Mouse (Mus musculus) forebrain, embryonic 12.5 days (tissue): ENCODE data around the gene Tnfsf9. TPM values are rescaled to one million over a fixed set of nuclear protein-coding genes. Genes with fewer than 3 reads are reported as not detected.

ENCODE experiments used
- ATAC-seq: fragments of 200-750 bp; cut with Nextera tagmentation; 2 replicates; pipeline ENCODE4 v1.8.0; 2017; ENCODE audit warnings: moderate TSS enrichment; ENCODE audit not compliant: low FRiP score
- H3K27ac ChIP-seq: fragments of 300-500 bp; sonication (generic); 2 replicates; pipeline ENCODE4 v1.5.1; 2016; ENCODE audit warnings: mild to moderate bottlenecking
- H3K27me3 ChIP-seq: fragments of 300-500 bp; sonication (generic); 2 replicates; pipeline ENCODE4 v1.6.1; 2016; ENCODE audit warnings: mild to moderate bottlenecking
- H3K36me3 ChIP-seq: fragments of 300-500 bp; sonication (generic); replicated peaks from 2 replicates; pipeline ENCODE4 v1.6.1; 2016; ENCODE audit warnings: mild to moderate bottlenecking
- H3K4me1 ChIP-seq: fragments of 300-500 bp; sonication (generic); 2 replicates; pipeline ENCODE4 v1.6.1; 2016
- H3K4me2 ChIP-seq: fragments of 300-500 bp; sonication (generic); 2 replicates; pipeline ENCODE4 v1.6.1; 2016; ENCODE audit warnings: mild to moderate bottlenecking, moderate library complexity
- H3K4me3 ChIP-seq: fragments of 300-500 bp; sonication (generic); replicated peaks from 2 replicates; pipeline ENCODE4 v1.5.1; 2016; ENCODE audit warnings: mild to moderate bottlenecking
- H3K9ac ChIP-seq: fragments of 300-500 bp; sonication (generic); 2 replicates; pipeline ENCODE4 v1.6.1; 2016; ENCODE audit warnings: mild to moderate bottlenecking
- H3K9me3 ChIP-seq: fragments of 300-500 bp; sonication (generic); 2 replicates; pipeline ENCODE4 v1.6.1; 2016
- WGBS: fragments of 180-500 bp; shearing (Covaris S2); methylation state at CpG from one replicate; pipeline ENCODE4 v1.1.7; 2016; 5-methylcytosine and 5-hydroxymethylcytosine counted together
- polyA plus RNA-seq: library from polyadenylated mRNA; unstranded; fragments of >200 nt; fragmentation: Nextera tagmentation; extraction: Ambion mirVana; gene quantifications from 2 replicates; pipeline ENCODE4 v1.2.1, GENCODE M21; 2016

The Tnfsf9 gene
- polyA plus RNA-seq, 1 experiment from 2014 or later = 9.2 TPM

DNA sequence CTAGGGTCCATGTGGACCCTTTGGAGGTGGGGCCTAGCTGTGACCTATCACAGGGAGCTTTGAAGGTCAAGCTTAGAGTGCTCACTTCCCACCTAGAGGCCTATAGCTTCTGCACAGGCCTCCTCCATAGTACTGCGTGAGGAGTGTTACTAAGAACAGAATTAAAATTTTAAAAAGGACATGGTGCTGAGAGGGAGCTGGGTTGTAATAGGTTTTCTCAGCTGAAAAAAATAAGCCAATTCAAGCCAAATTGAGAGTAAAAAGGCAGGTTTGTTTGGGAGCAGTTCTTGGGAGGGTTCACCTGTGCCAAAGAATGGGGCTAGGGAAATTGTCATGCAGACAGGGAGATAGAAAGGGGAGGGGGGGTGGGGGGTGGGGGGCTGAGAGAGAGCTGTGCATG is 40.0 kb downstream of the Tnfsf9 start:
- H3K9me3 ChIP-seq = no peaks in the 10 kb centered on the region
- ATAC-seq = no peak
- H3K9ac ChIP-seq = no peak overlapping the region
- no peak overlapping the region for H3K4me3 ChIP-seq
- H3K36me3 ChIP-seq = no peaks in the 10 kb centered on the region
- WGBS = 58% methylated on average over 1 of the region's 1 CpGs
- H3K4me2 ChIP-seq = no peak overlapping the region
- H3K27ac ChIP-seq = no peak overlapping the region
- peaks cover 6% of the 10 kb centered on the region; the same call in 1 of the 2 replicates for H3K4me1 ChIP-seq
- peaks cover 36% of the 10 kb centered on the region for H3K27me3 ChIP-seq

DNA sequence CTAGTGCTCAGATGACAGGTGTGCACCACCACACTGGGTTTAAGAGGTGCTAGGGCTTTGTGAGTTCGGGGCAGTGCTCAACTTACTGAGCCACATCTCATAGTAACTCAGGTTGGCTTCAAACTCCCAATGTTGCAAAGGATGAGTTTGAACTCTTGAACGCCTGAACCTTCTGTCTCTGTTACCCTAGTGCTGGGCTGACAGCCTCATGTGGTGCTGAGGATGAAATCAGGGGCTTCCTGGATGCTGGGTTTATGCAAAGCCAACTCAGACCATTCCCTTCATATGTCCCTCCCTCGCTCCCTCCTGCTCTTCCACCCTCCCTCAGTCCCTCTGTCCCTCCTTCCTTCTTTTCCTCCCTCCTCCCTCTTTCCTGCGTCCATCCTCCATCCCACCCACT is 43.2 kb downstream of the Tnfsf9 start:
- 0 out of 2 replicates have a peak, but pooled peaks cover 5% of the 10 kb centered on the region for H3K9me3 ChIP-seq
- no peak overlapping the region for H3K27ac ChIP-seq
- ATAC-seq = no peak
- no peak overlapping the region for H3K4me2 ChIP-seq
- peaks cover 44% of the 10 kb centered on the region for H3K27me3 ChIP-seq
- no peak overlapping the region for H3K4me3 ChIP-seq
- WGBS = 65% methylated on average over 4 of the region's 4 CpGs
- no peaks in the 10 kb centered on the region for H3K36me3 ChIP-seq
- H3K4me1 ChIP-seq = peaks cover 6% of the 10 kb centered on the region; the same call in 1 of the 2 replicates
- H3K9ac ChIP-seq = no peak overlapping the region

DNA sequence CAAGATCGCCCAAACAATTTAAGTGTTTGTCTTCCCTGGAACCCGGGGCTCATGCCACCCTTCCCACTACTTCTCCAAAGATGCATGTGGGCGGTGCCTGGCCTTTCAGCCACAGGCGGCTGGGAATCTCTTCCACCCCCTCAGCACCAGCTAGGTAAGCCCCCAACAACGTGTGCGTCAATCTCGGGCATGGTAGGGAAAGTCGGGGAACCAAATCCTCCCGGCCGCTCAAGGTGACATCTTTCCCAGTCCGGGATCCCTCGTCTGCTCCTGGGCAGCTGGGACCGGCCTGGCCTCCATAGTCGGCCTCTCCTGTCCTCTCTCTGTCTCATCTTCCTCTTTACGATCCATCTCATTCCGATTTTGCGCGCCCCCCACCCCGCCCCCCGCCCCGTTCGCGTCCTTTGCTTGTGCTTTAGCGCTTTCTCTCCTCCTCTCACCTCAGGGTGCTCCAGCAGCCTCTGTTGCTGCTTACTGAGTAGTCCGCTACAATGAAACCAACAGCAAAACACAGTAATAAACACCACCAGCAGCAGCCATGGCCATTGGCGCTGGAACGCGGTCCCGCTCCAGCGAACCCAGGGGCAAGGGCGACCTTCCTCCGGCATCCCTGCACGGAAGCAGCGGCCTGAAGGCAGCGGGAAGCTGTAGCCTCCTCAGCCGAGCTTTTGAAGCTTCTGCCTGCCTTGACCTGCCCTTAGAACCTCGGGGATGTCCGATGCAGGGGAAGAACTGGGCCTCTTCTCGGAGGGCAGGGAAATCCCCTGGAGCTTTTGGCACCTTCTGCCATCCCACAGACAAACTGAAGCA is 44.1 kb downstream of the Tnfsf9 start, which contains the start of gene Cd70:
Gene Cd70, minus strand, starts transcription at position 784 of the 810 bp plus-strand sequence.
- H3K9ac ChIP-seq = peak within 1 kb of the TSS; percentile 18; the same call in 1 of the 2 replicates
- peak within 1 kb of the TSS; percentile 55 for H3K4me2 ChIP-seq
- WGBS = 3% methylated on average over 39 of the region's 39 CpGs
- no peak within 1 kb of the TSS for H3K27ac ChIP-seq
- no peaks in the 10 kb centered on the region for H3K36me3 ChIP-seq
- ATAC-seq = no peak
- peaks cover 6% of the 10 kb centered on the region; the same call in 1 of the 2 replicates for H3K4me1 ChIP-seq
- peak within 1 kb of the TSS; percentile 34 for H3K4me3 ChIP-seq
- 0 out of 2 replicates have a peak, but pooled peaks cover 5% of the 10 kb centered on the region for H3K9me3 ChIP-seq
- peaks cover 44% of the 10 kb centered on the region for H3K27me3 ChIP-seq

DNA sequence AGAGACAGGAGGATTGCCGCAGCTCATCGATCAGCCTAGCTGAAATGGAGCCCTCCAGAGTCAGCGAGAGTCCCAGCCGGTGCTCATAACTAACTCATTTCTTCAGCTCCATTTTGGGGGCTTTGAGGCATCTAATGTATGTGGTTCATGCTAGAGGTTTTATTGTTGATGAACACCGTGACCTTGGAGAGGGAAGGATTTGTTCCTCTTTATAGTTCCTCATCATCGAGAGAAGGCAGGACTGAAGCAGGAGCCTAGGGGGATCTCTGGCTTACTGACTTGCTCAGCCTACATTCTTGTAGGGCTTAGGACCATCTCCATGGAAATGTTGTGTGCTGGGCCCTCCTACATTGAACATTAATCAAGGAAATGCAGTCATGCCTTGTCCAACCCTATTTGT is 47.9 kb downstream of the Tnfsf9 start:
- Histone ChIP-seq H3K27ac (no peak overlapping the region), H3K9ac (no peak overlapping the region), H3K27me3 (peaks cover 29% of the 10 kb centered on the region), H3K4me2 (no peak overlapping the region), H3K4me3 (no peak overlapping the region), H3K9me3 (0 out of 2 replicates have a peak, but pooled peaks cover 5% of the 10 kb centered on the region), H3K36me3 (no peaks in the 10 kb centered on the region), H3K4me1 (peaks cover 6% of the 10 kb centered on the region; the same call in 1 of the 2 replicates)
- 90% methylated on average over 6 of the region's 6 CpGs for WGBS
- no peak for ATAC-seq

DNA sequence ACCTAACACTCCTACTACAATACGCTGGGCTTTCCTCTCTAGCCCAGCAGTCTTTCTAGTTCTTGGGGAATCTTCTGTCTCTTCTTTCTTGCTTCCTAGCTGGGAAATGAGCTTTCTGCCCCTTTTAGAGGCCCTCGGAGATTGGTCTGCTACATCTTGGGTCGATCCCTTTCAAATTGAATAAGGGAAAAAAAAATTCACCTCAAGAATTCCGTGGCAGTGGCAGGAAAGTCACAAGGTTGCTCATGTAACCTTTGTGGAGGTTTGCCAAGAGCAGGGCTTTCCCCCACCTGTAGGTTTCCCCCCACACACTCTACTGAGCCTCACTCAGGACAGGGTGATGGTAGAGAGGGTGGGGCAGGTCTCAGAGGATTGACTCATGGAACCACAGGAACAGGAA is 48.7 kb downstream of the Tnfsf9 start:
- Histone ChIP-seq H3K9ac (no peak overlapping the region), H3K36me3 (no peaks in the 10 kb centered on the region), H3K27me3 (peaks cover 21% of the 10 kb centered on the region), H3K4me3 (no peak overlapping the region), H3K27ac (no peak overlapping the region), H3K4me2 (no peak overlapping the region), H3K4me1 (peaks cover 5% of the 10 kb centered on the region; the same call in 1 of the 2 replicates), H3K9me3 (0 out of 2 replicates have a peak, but pooled peaks cover 5% of the 10 kb centered on the region)
- WGBS = 80% methylated on average over 4 of the region's 4 CpGs
- no peak for ATAC-seq

Other genes starting within 250 kb of the Tnfsf9 start
- gene Acsbg2, start 230.9 kb upstream of the Tnfsf9 start, polyA plus RNA-seq = not detected in 2 replicates
- gene 1700061G19Rik, start 229.8 kb upstream of the Tnfsf9 start, polyA plus RNA-seq = 0.50 and 0.59 TPM in 2 replicates
- gene Mllt1, start 169.9 kb upstream of the Tnfsf9 start, polyA plus RNA-seq = 87.6 and 97.8 TPM in 2 replicates
- gene Acer1, start 123.2 kb upstream of the Tnfsf9 start, polyA plus RNA-seq = not detected in 2 replicates
- gene Clpp, start 115.0 kb upstream of the Tnfsf9 start, polyA plus RNA-seq = 129 and 141 TPM in 2 replicates
- 30.0 and 34.9 TPM in 2 replicates for gene Alkbh7, start 108.0 kb upstream of the Tnfsf9 start, polyA plus RNA-seq
- 0.61 TPM in 1 of 2 replicates, not detected in the other for gene Pspn, start 105.3 kb upstream of the Tnfsf9 start, polyA plus RNA-seq
- gene Gtf2f1, start 94.0 kb upstream of the Tnfsf9 start, polyA plus RNA-seq = 80.9 and 81.8 TPM in 2 replicates
- 0.45 and 0.64 TPM in 2 replicates for gene Gm17949, start 93.9 kb upstream of the Tnfsf9 start, polyA plus RNA-seq
- 62.8 and 70.7 TPM in 2 replicates for gene Khsrp, start 73.8 kb upstream of the Tnfsf9 start, polyA plus RNA-seq
- gene Slc25a41, start 63.7 kb upstream of the Tnfsf9 start, polyA plus RNA-seq = not detected in 2 replicates
- 1.3 and 2.5 TPM in 2 replicates for gene Crb3, start 46.2 kb upstream of the Tnfsf9 start, polyA plus RNA-seq
- gene Slc25a23, start 45.5 kb upstream of the Tnfsf9 start, polyA plus RNA-seq = 20.3 and 21.3 TPM in 2 replicates
- 5.2 and 5.9 TPM in 2 replicates for gene Dennd1c, start 26.8 kb upstream of the Tnfsf9 start, polyA plus RNA-seq
- gene Tubb4a, start 17.5 kb upstream of the Tnfsf9 start, polyA plus RNA-seq = 121 and 145 TPM in 2 replicates
- gene Cd70, start 44.5 kb downstream of the Tnfsf9 start, polyA plus RNA-seq = not detected in 2 replicates
- gene Tnfsf14, start 88.9 kb downstream of the Tnfsf9 start, polyA plus RNA-seq = 0.13 TPM in 1 of 2 replicates, not detected in the other
- gene C3, start 122.8 kb downstream of the Tnfsf9 start, polyA plus RNA-seq = 0.04 and 0.14 TPM in 2 replicates
- 20.1 and 20.9 TPM in 2 replicates for gene Gpr108, start 143.1 kb downstream of the Tnfsf9 start, polyA plus RNA-seq
- gene Trip10, start 144.1 kb downstream of the Tnfsf9 start, polyA plus RNA-seq = 26.2 and 27.1 TPM in 2 replicates
- gene Vav1, start 173.8 kb downstream of the Tnfsf9 start, polyA plus RNA-seq = 1.2 and 1.4 TPM in 2 replicates